Mouse (Mus musculus): ENCODE measurements around the gene Vps18. TPM values are rescaled to one million over a fixed set of nuclear protein-coding genes. Genes with fewer than 3 reads are reported as not detected.

The Vps18 gene
- polyA plus RNA-seq, 1 experiment from 2014 or later = 6.4 TPM

Other genes starting within 250 kb of the Vps18 start
- 55.2 and 59.3 TPM in 2 replicates for gene Knl1, start 241.6 kb upstream of the Vps18 start, polyA plus RNA-seq (2015; fragmentation: Nextera tagmentation; extraction: Ambion mirVana)
- 30.4 and 36.9 TPM in 2 replicates for gene Rad51, start 175.9 kb upstream of the Vps18 start, polyA plus RNA-seq (2015; fragmentation: Nextera tagmentation; extraction: Ambion mirVana)
- gene Rmdn3, start 131.7 kb upstream of the Vps18 start, polyA plus RNA-seq (2015; fragmentation: Nextera tagmentation; extraction: Ambion mirVana) = 45.0 and 50.7 TPM in 2 replicates
- gene Gchfr, start 121.0 kb upstream of the Vps18 start, polyA plus RNA-seq (2015; fragmentation: Nextera tagmentation; extraction: Ambion mirVana) = 81.3 and 102 TPM in 2 replicates
- gene Gm14137, start 114.2 kb upstream of the Vps18 start, polyA plus RNA-seq (2015; fragmentation: Nextera tagmentation; extraction: Ambion mirVana) = 0.10 TPM in 2 replicates
- gene Zfyve19, start 80.1 kb upstream of the Vps18 start, polyA plus RNA-seq (2015; fragmentation: Nextera tagmentation; extraction: Ambion mirVana) = 19.0 and 21.6 TPM in 2 replicates
- gene Dnajc17, start 79.9 kb upstream of the Vps18 start, polyA plus RNA-seq (2015; fragmentation: Nextera tagmentation; extraction: Ambion mirVana) = 7.0 and 7.1 TPM in 2 replicates
- 0.20 TPM in 1 of 2 replicates, not detected in the other for gene Ppp1r14d, start 58.8 kb upstream of the Vps18 start, polyA plus RNA-seq (2015; fragmentation: Nextera tagmentation; extraction: Ambion mirVana)
- 0.15 and 0.35 TPM in 2 replicates for gene Spint1, start 51.4 kb upstream of the Vps18 start, polyA plus RNA-seq (2015; fragmentation: Nextera tagmentation; extraction: Ambion mirVana)
- 0.08 and 0.26 TPM in 2 replicates for gene Rhov, start 17.5 kb upstream of the Vps18 start, polyA plus RNA-seq (2015; fragmentation: Nextera tagmentation; extraction: Ambion mirVana)
- 1.9 and 2.1 TPM in 2 replicates for gene Dll4, start 37.0 kb downstream of the Vps18 start, polyA plus RNA-seq (2015; fragmentation: Nextera tagmentation; extraction: Ambion mirVana)
- 2.9 and 3.4 TPM in 2 replicates for gene Chac1, start 62.5 kb downstream of the Vps18 start, polyA plus RNA-seq (2015; fragmentation: Nextera tagmentation; extraction: Ambion mirVana)
- 1.4 and 1.6 TPM in 2 replicates for gene Ino80, start 188.9 kb downstream of the Vps18 start, polyA plus RNA-seq (2015; fragmentation: Nextera tagmentation; extraction: Ambion mirVana)